Mouse (Mus musculus) C2C12 (cell line): ENCODE data around the gene Cdc42bpa.

Source experiments
- CEBPB ChIP-seq: IDR thresholded peaks from one replicate; pipeline ENCODE4 v1.6.1; 2011; ENCODE audit warnings: low read depth, mild to moderate bottlenecking, control low read depth, moderate library complexity
- CTCF ChIP-seq: IDR thresholded peaks from one replicate; pipeline ENCODE4 v1.5.1; 2011; ENCODE audit not compliant: control insufficient read depth, insufficient read depth, insufficient read length
- MAX ChIP-seq: IDR thresholded peaks from one replicate; pipeline ENCODE4 v1.6.1; 2011; ENCODE audit warnings: mild to moderate bottlenecking, control low read depth
- MYOD1 ChIP-seq: IDR thresholded peaks from one replicate; pipeline ENCODE4 v1.6.1; 2011; ENCODE audit warnings: low read depth; ENCODE audit not compliant: control insufficient read depth, insufficient read length
- USF1 ChIP-seq: IDR thresholded peaks from one replicate; pipeline ENCODE4 v1.6.1; 2011; ENCODE audit warnings: low read depth, mild to moderate bottlenecking, control low read depth, moderate library complexity

GRCm38 (mm10) chr1:179992255-179992654, 32.0 kb downstream of the Cdc42bpa start:
- TF ChIP-seq MAX (no peak), CTCF (no peak), MYOD1 (no peak), CEBPB (no peak), USF1 (no peak)
